Comparison of ENCODE assay signal across 15 mouse cellular contexts in the genomic region with DNA sequence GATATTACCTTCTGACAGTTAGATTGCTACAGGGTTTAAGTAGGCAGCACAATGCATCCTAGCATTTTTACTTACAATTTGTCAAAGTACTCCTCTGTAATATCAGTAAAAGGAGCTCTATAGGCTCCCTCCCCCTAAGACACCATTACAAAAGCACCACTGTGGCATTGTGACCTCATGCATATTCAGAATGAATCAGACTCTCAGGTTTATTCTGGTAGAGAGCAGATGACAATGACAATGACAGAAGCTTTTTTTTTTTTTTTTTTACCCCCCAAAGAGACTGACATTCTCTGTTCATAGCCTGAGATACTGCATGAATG. TPM values are rescaled to one million over a fixed set of nuclear protein-coding genes. Genes with fewer than 3 reads are reported as not detected.
DNase-seq lines count a peak whose midpoint lies in the region; ATAC-seq lines count a peak whose summit lies in the region.
"Had no signal": no experiment of that assay in that cellular context is flagged by ENCODE, and none has a peak within 500 bp of the region (broad histone marks: within the 10 kb centered on the region; RNA-seq: fewer than 3 reads in every experiment).

No protein-coding gene starts in this region.

- intact Hi-C loops in heart, postnatal 14 days (cut with DNase I) = no loop called here

- no peak overlapping the region for H3K4me3 ChIP-seq in neural tube, embryonic 11.5 days (ENCODE audit: low read depth, low read length)
- no peak overlapping the region for H3K4me3 ChIP-seq in forebrain, embryonic 14.5 days (ENCODE audit: low read depth, low read length)
- H3K4me3 ChIP-seq in limb, embryonic 13.5 days = no peak overlapping the region

- no peak overlapping the region for H3K9ac ChIP-seq in neural tube, embryonic 11.5 days (ENCODE audit: low read length)
- no peak overlapping the region for H3K9ac ChIP-seq in forebrain, embryonic 14.5 days (ENCODE audit: low read length)
- no peak overlapping the region for H3K9ac ChIP-seq in limb, embryonic 13.5 days
- H3K9ac ChIP-seq: lung, embryonic 14.5 days had no signal

- H3K4me2 ChIP-seq in neural tube, embryonic 11.5 days (ENCODE audit: low read depth) = no peak overlapping the region
- H3K4me2 ChIP-seq in forebrain, embryonic 14.5 days (ENCODE audit: low read length) = peak overlapping the region; percentile 46; the same call in 1 of the 2 replicates
- no peak overlapping the region for H3K4me2 ChIP-seq in limb, embryonic 13.5 days (replicated peaks)

- H3K36me3 ChIP-seq in neural tube, embryonic 11.5 days (ENCODE audit: control insufficient read depth, insufficient read depth, low read length) = no peaks in the 10 kb centered on the region
- H3K36me3 ChIP-seq in forebrain, embryonic 14.5 days (ENCODE audit: control insufficient read depth, insufficient read depth, low read length) = no peaks in the 10 kb centered on the region
- no peaks in the 10 kb centered on the region for H3K36me3 ChIP-seq in limb, embryonic 13.5 days

- H3K27ac ChIP-seq in neural tube, embryonic 11.5 days (ENCODE audit: low read depth, low read length) = peak overlapping the region; percentile 45; the same call in 1 of the 2 replicates
- H3K27ac ChIP-seq in forebrain, embryonic 14.5 days (ENCODE audit: low read depth, low read length) = peak overlapping the region; percentile 78; the same call in 1 of the 2 replicates
- peak overlapping the region; percentile 65; the same call in 1 of the 2 replicates for H3K27ac ChIP-seq in limb, embryonic 13.5 days

- no peaks in the 10 kb centered on the region for H3K9me3 ChIP-seq in neural tube, embryonic 11.5 days (ENCODE audit: control insufficient read depth, low read length)
- no peaks in the 10 kb centered on the region for H3K9me3 ChIP-seq in forebrain, embryonic 14.5 days (replicated peaks; ENCODE audit: control insufficient read depth, low read length)
- H3K9me3 ChIP-seq in limb, embryonic 13.5 days = no peaks in the 10 kb centered on the region

- peaks cover 24% of the 10 kb centered on the region for H3K4me1 ChIP-seq in neural tube, embryonic 11.5 days (ENCODE audit: control insufficient read depth, insufficient read depth, low read length)
- peaks cover 33% of the 10 kb centered on the region for H3K4me1 ChIP-seq in forebrain, embryonic 14.5 days (ENCODE audit: control insufficient read depth, insufficient read depth, low read length)
- peaks cover 81% of the 10 kb centered on the region for H3K4me1 ChIP-seq in limb, embryonic 13.5 days

- DNase-seq in neural tube, embryonic 11.5 days (ENCODE audit: low spot score) = no peak
- no peak for DNase-seq in neural tube, embryonic 10.5 days (ENCODE audit: extremely low spot score, low spot score)
- no peak for DNase-seq in forebrain, embryonic 14.5 days (ENCODE audit: low spot score)
- DNase-seq in urinary bladder, postnatal 25 days (ENCODE audit: low spot score) = no peak
- DNase-seq in spleen, postnatal 10 days (ENCODE audit: low spot score in 2 of 2) = no peak
- no peak for DNase-seq in heart, postnatal 14 days
- DNase-seq: cerebellum, postnatal 10 days; gastrocnemius, postnatal 36 days; kidney, postnatal 10 days; lung, embryonic 14.5 days; thymus, postnatal 14 days had no signal

- H3K27me3 ChIP-seq in neural tube, embryonic 11.5 days (ENCODE audit: control insufficient read depth, insufficient read depth, low read length) = no peaks in the 10 kb centered on the region
- no peaks in the 10 kb centered on the region for H3K27me3 ChIP-seq in forebrain, embryonic 14.5 days (replicated peaks; ENCODE audit: control insufficient read depth, insufficient read depth, low read length)
- no peaks in the 10 kb centered on the region for H3K27me3 ChIP-seq in limb, embryonic 13.5 days
- H3K27me3 ChIP-seq: CH12.LX had no signal

- ATAC-seq in neural tube, embryonic 11.5 days (ENCODE audit: insufficient read depth, low FRiP score, low TSS enrichment) = no peak
- ATAC-seq in forebrain, embryonic 14.5 days = peak; percentile 21; the same call in 1 of the 2 replicates
- no peak for ATAC-seq in limb, embryonic 13.5 days (ENCODE audit: low FRiP score, low read depth)

RNA-seq across cellular contexts. Expression of gene Cpa2, which starts 9.8 kb away (rescaled TPM):
- polyA plus RNA-seq in neural tube, embryonic 11.5 days (2014; fragmentation: Nextera tagmentation; extraction: Ambion mirVana) = 11.3 and 13.1 TPM in 2 replicates
- 4.5 and 5.4 TPM in 2 replicates for polyA plus RNA-seq in forebrain, embryonic 14.5 days (2014; fragmentation: Nextera tagmentation; extraction: Ambion mirVana)
- 10.4 and 11.1 TPM in 2 replicates for polyA plus RNA-seq in limb, embryonic 13.5 days (2015; fragmentation: Nextera tagmentation; extraction: Ambion mirVana)
- total RNA-seq in heart, postnatal 14 days (2021) = not detected
- total RNA-seq: CH12.LX; gastrocnemius, postnatal 36 days; heart, postnatal 25 days had no signal

RNA-seq across cellular contexts. Expression of gene Cpa4, which starts 17.0 kb away (rescaled TPM):
- polyA plus RNA-seq in neural tube, embryonic 11.5 days (2014; fragmentation: Nextera tagmentation; extraction: Ambion mirVana) = 2.1 and 3.6 TPM in 2 replicates
- polyA plus RNA-seq in forebrain, embryonic 14.5 days (2014; fragmentation: Nextera tagmentation; extraction: Ambion mirVana) = 2.3 and 2.8 TPM in 2 replicates
- polyA plus RNA-seq in limb, embryonic 13.5 days (2015; fragmentation: Nextera tagmentation; extraction: Ambion mirVana) = 2.3 and 2.7 TPM in 2 replicates
- not detected for total RNA-seq in heart, postnatal 14 days (2021)
- total RNA-seq: CH12.LX; gastrocnemius, postnatal 36 days; heart, postnatal 25 days had no signal

RNA-seq across cellular contexts. Expression of gene Ssmem1, which starts 41.5 kb away (rescaled TPM):
- 0.40 and 1.1 TPM in 2 replicates for polyA plus RNA-seq in neural tube, embryonic 11.5 days (2014; fragmentation: Nextera tagmentation; extraction: Ambion mirVana)
- 0.16 and 0.20 TPM in 2 replicates for polyA plus RNA-seq in forebrain, embryonic 14.5 days (2014; fragmentation: Nextera tagmentation; extraction: Ambion mirVana)
- 0.22 and 0.34 TPM in 2 replicates for polyA plus RNA-seq in limb, embryonic 13.5 days (2015; fragmentation: Nextera tagmentation; extraction: Ambion mirVana)
- total RNA-seq in heart, postnatal 14 days (2021) = under 1 TPM in 1 of 2 experiments, not detected in 1; 0.24 TPM

RNA-seq across cellular contexts. Expression of gene Tmem209, which starts 41.6 kb away (rescaled TPM):
- polyA plus RNA-seq in neural tube, embryonic 11.5 days (2014; fragmentation: Nextera tagmentation; extraction: Ambion mirVana) = 38.6 and 41.5 TPM in 2 replicates
- 37.8 and 44.5 TPM in 2 replicates for polyA plus RNA-seq in forebrain, embryonic 14.5 days (2014; fragmentation: Nextera tagmentation; extraction: Ambion mirVana)
- 34.7 and 34.9 TPM in 2 replicates for polyA plus RNA-seq in limb, embryonic 13.5 days (2015; fragmentation: Nextera tagmentation; extraction: Ambion mirVana)
- 1 to 10 TPM; 6.9 to 7.6 TPM for total RNA-seq in heart, postnatal 14 days (2021)

RNA-seq across cellular contexts. Expression of gene Cpa5, which starts 59.7 kb away (rescaled TPM):
- 0.50 TPM in 1 of 2 replicates, not detected in the other for polyA plus RNA-seq in neural tube, embryonic 11.5 days (2014; fragmentation: Nextera tagmentation; extraction: Ambion mirVana)
- polyA plus RNA-seq in forebrain, embryonic 14.5 days (2014; fragmentation: Nextera tagmentation; extraction: Ambion mirVana) = 0.10 TPM in 2 replicates
- polyA plus RNA-seq in limb, embryonic 13.5 days (2015; fragmentation: Nextera tagmentation; extraction: Ambion mirVana) = 0.33 and 0.79 TPM in 2 replicates
- not detected for total RNA-seq in heart, postnatal 14 days (2021)
- total RNA-seq: CH12.LX; gastrocnemius, postnatal 36 days; heart, postnatal 25 days; left cerebral cortex, postnatal 25 days had no signal
- polyA plus RNA-seq: lung, embryonic 14.5 days had no signal
